Mouse (Mus musculus): ENCODE data around the gene Fntb.

Fntb gene

GRCm38 (mm10) chr12:76918113-76918512 is 152.7 kb downstream of the Fntb start:
- DNase-seq (ENCODE audit: extremely low read depth, low read depth, low spot score) = no peak

DNA sequence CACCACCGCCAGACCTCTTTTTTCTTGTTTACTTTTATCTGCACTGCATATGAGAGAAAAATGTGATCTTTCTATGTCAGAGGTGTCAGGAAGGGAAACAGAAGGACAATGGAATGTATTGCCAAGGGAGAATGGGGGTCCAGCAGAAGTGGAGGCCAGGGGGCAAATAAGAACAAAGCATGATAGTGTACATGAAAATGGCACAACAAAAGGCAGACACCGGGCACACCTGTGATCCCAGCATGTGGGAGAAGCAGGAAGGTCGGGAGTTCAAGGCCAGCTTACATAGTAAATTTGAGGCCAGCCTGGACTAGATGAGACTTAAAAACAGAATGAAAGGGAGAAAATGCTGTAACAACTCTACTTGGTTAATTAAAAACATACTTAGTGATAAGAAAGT is 153.5 kb downstream of the Fntb start:
- DNase-seq (ENCODE audit: extremely low read depth, low read depth, low spot score) = no peak

DNA sequence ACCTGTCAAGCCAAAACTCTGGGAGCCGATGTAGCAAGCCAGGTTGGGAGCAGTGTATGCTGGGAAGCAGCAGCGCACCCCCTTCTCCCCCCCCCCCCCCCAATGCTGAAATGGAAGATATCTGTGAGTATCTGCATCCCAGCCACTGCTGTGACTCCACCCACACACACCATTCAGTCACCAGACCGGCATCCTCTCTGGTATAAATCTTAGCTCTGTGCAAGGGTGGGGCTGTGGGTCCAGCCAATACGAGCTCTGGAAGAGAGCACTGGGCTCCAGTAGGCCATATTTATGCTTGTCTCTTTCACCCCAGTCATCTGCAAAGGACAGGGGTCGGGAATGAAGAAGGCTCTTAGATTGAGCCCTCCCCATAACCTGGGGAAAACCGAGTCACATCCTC is 155.0 kb downstream of the Fntb start:
- DNase-seq (ENCODE audit: extremely low read depth, low read depth, low spot score) = no peak

GRCm38 (mm10) chr12:76920990-76921389 is 155.6 kb downstream of the Fntb start:
- DNase-seq (ENCODE audit: extremely low read depth, low read depth, low spot score) = no peak

DNA sequence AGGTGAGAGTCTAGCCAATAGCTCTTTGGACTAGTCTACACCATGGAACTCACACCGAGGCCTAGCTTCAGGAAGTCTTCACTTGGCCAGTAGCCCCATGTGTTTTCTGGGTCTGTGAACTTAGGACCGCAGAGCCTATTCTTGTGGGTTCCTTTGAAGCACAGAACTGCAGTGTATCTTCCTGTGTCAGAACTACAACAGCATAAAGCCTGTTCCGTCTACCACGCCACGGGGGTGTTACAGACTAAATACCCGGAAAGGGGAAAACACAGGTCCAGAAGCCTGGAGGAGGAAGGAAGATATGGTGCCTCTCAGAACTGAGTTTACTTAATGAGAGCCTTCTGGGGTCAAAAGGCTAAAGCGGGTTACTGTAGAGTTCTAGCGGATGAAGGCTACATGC is 157.7 kb downstream of the Fntb start:
- DNase-seq (ENCODE audit: extremely low read depth, low read depth, low spot score) = no peak

DNA sequence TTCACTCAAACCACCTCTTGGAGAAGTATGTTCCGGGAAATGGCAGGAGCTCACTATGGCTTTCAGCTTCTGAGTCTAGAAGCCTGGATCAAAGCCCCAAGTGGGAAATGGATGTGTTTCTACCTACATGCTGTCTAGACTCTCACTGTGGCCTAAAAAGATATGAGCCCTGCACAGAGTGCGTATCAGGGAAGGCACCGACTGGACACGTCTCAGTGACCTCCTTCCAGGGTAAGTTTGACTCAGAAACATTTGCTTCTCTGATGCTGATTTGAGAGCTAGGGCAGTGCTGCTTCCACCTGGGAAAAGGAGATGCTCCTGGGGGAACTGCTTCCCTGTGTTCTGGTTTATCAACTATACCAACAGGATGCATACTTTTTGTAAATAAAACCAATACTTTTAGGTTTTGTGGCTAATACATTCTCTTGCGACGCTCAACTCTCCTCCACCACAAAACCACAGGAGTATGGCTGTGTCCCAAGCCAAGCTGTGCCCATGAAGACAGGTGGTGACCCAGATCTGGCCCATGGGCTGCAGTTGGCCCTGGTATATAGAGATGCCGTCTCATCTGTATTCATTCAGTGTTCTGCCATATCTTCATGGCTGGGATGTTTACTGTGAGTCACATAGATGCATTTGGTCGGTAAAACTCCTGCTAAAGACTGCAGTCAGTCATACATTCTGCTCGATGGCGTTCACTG is 159.7 kb downstream of the Fntb start:
- no peak for DNase-seq (ENCODE audit: extremely low read depth, low read depth, low spot score)

- no peak for DNase-seq (ENCODE audit: extremely low read depth, low read depth, low spot score)
Measured at GRCm38 (mm10) chr12:76926338-76926945, 161.1 kb downstream of the Fntb start.

GRCm38 (mm10) chr12:76927012-76927411 is 161.6 kb downstream of the Fntb start:
- no peak for DNase-seq (ENCODE audit: extremely low read depth, low read depth, low spot score)

- DNase-seq (ENCODE audit: extremely low read depth, low read depth, low spot score) = no peak
Measured at GRCm38 (mm10) chr12:76927539-76927938, 162.2 kb downstream of the Fntb start.

- no peak for DNase-seq (ENCODE audit: extremely low read depth, low read depth, low spot score)
Measured at GRCm38 (mm10) chr12:76930177-76930576, 164.8 kb downstream of the Fntb start.

DNA sequence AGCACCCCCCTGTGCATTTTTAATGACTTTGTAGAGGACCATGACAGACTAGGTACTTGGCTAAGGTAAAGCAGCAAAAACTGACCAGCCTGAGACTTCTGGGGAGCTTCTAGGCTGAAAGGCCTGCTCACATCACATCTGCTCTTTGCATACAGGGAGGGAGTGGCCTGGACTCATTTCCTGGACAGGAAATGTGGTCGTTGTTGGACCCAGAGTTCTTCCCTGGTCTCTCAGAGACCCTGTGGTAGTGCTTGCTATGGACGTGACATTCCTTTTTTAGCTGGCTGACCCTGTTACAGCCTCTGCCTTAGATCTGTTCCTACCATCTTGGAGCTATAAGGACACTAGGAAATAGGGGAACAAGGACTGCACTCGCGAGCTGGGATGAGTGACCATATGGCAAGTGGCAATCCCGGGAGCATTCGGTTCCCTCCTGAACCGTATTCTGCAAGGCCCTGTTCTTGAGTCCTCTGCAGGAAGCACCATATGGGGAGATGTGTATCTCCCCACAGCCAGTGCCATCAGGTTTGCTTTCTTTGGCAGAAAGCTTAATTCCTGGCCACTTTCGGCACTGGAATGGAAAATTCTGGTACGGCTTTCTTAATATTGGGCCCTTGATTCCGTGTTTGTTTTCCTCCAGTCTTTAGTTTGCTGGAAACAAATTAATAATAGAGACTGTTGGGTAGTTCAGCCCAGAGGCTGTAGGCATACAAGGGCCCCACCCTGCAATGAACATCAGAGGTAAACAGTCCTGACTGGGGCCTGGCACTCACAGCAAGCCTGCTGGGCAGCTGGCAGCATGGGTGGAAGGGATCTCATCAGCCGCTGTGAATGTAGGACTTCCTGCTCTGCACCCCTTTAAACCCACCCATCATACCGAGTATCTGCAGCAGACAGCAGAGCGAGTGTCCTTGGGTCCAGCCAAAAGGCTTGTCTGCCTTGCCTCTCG is 166.6 kb downstream of the Fntb start:
- DNase-seq (ENCODE audit: extremely low read depth, low read depth, low spot score) = no peak

DNA sequence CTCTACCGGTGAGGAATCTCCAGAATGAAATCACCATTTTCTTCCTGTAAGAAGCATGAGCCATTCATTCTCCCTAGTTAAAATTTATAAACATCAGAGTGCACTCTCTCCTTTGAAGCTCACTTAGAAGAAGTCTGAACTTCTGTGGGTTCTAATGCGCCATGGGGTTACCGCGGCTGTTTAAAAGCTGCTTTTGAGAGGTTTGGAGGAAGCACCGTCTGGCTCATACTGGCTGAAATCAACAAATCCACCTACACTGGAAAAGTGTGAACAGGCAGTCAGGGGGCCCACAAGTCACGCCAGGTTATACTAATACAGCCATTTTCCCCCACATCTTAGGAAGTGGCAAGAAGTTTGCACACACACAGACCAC is 167.3 kb downstream of the Fntb start:
- no peak for DNase-seq (ENCODE audit: extremely low read depth, low read depth, low spot score)

DNA sequence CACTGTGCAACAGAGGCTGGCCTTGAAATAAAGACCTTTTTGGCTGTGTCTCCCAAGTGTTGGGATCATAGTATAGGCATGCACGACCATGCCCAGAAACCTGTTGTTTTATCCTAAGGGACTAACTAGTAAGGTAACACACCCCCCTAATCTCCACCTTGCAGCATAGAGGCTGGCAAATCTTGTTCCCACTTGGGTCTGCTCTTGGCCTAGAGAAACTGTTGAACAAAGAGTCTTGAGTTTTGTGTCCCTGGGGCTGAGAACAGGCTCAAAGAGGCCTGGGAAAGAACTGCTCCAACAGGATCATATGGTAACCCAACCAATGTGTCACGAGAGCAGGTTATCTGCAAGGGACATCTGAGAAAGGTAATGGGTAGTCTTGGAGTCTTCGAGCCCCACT is 169.0 kb downstream of the Fntb start:
- peak; percentile 93 for DNase-seq (ENCODE audit: extremely low read depth, low read depth, low spot score)

- DNase-seq (ENCODE audit: extremely low read depth, low read depth, low spot score) = no peak
Measured at GRCm38 (mm10) chr12:76936211-76936610, 170.8 kb downstream of the Fntb start.

GRCm38 (mm10) chr12:76938013-76938412 is 172.6 kb downstream of the Fntb start:
- no peak for DNase-seq (ENCODE audit: extremely low read depth, low read depth, low spot score)

DNA sequence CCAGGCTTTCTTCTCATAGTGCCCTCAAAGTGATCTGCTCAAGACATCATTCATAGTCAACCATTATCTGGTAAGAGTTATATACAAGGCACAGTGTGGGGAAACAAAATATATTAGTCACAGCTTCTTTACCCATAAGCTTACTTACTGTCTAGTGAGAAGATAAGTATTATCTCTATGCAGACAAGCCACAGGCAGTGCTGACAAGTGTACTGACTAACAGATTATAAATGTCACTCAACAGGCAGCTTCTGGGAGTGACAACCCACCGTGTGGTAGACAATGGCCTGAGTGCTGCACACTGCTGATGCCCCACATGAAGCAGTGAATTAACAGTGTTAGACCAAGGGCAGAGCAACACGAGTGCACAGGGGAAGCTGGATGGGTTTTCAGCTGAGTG is 176.1 kb downstream of the Fntb start:
- no peak for DNase-seq (ENCODE audit: extremely low read depth, low read depth, low spot score)

DNA sequence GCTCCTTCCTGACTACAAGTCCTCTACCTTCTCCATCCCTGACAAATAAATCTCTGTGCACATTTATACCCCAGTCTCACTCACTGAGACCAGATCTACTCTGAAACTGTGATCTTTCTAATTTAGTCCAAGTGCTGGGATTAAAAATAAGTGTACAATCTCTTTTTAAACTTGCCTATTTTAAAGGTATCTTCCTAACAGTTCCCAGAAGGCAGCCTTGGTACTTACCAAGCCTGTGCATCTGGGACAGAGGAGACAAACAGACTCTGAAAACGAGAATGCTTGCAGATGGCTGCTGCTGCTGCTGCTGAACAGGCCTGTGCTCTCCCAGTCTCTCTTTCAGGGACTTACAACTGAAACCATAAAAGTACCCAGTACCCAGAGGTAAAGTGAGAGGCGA is 177.1 kb downstream of the Fntb start:
- no peak for DNase-seq (ENCODE audit: extremely low read depth, low read depth, low spot score)

DNA sequence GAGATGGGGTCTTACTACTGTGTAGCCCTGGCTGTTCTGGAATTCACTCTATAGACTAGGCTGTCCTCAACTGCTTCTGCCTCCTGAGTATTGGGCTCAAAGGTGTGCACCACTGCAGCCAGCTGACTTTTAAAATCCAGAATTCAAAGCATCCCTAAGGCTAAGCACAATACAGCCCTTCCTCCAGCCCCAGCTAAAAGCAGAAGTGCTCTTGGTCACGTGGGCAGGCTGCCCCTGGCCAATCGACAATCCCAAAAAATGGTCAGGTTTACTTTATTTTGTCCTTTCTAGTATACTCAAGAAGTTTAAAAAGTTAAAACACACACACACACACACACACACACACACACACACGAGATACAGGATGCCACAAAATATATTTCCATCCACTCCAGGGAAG is 177.7 kb downstream of the Fntb start:
- DNase-seq (ENCODE audit: extremely low read depth, low read depth, low spot score) = no peak

DNA sequence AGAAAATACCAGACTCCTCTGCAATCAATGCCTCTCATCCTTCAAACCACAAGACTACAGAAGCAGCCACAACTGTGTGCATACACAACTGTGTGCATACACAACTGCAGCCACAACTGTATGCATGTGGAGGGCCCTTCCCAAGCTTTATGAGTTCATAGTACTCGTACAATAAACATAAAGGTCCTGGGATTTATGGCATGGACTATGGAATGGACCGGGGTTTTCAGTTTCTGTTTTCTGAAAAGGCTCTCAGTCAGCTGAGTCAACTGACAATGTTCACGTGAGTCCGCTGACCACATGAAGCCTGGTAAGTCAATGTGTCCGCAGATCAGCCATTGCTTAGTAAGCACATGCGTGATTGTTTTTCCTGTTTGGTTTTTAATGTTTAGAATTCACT is 178.1 kb downstream of the Fntb start:
- no peak for DNase-seq (ENCODE audit: extremely low read depth, low read depth, low spot score)

- DNase-seq (ENCODE audit: extremely low read depth, low read depth, low spot score) = no peak
Measured at GRCm38 (mm10) chr12:76947487-76947886, 182.1 kb downstream of the Fntb start.

- no peak for DNase-seq (ENCODE audit: extremely low read depth, low read depth, low spot score)
Measured at GRCm38 (mm10) chr12:76948185-76948584, 182.8 kb downstream of the Fntb start.

GRCm38 (mm10) chr12:76948781-76949180 is 183.4 kb downstream of the Fntb start:
- no peak for DNase-seq (ENCODE audit: extremely low read depth, low read depth, low spot score)

All from fat pad, adult 2 months (tissue).